Mouse (Mus musculus) brain, embryonic 14.5 days (tissue): ENCODE measurements around the gene Kalrn. TPM values are rescaled to one million over a fixed set of nuclear protein-coding genes. Genes with fewer than 3 reads are reported as not detected.

ENCODE experiments used
- DNase-seq: peaks from one replicate; pipeline ENCODE4 v3.0.0-alpha.2; 2011; ENCODE audit warnings: low read depth
- CTCF ChIP-seq: fragments of 200-500 bp; IDR thresholded peaks from 2 replicates; pipeline ENCODE4 v1.5.1; 2012; ENCODE audit warnings: inconsistent platforms, mild to moderate bottlenecking, moderate library complexity, borderline replicate concordance; ENCODE audit not compliant: insufficient read depth, insufficient read length; ENCODE audit errors: extremely low read depth
- POLR2A ChIP-seq: fragments of 200-500 bp; IDR thresholded peaks from 2 replicates; pipeline ENCODE4 v1.6.1; 2012; ENCODE audit warnings: mild to moderate bottlenecking, inconsistent platforms, borderline replicate concordance; ENCODE audit not compliant: poor library complexity, insufficient read depth, insufficient read length, severe bottlenecking; ENCODE audit errors: extremely low read depth
- polyA plus RNA-seq: library from polyadenylated mRNA; depleted of rRNA; stranded (reverse); fragments of >200 nt; gene quantifications from 2 replicates; pipeline ENCODE4 v1.2.3, GENCODE M21; 2012

The Kalrn gene
- polyA plus RNA-seq, 1 experiment: 52.2 TPM

DNA sequence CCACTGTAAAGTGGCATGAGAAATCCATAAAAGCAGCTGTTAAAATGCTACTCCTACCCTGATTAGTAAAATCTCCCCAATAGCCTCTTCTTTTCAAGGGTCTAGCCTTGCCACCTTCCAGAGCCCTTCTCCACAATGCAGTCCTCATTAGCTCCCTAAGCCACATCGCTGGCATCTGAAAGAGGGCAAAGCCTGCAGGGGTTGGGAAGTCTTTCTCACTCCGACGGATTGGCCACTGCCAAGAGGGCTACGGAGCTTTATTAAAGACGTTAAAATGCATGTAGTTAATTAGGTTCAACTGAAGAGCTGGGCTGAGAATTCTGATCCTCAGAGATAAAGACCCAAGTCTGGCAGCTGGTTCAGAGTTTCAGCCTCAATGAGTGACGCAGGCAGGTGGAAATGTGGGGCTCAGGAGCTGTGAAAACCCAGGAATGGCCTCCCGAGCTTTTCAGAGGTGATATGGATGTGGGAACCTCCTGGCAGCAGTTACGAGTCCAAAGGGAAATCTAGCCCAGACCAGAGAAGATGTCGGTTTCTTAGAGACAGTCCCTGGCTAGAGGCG is 569.7 kb downstream of the Kalrn start:
- DNase-seq: peak; percentile 92
- TF ChIP-seq POLR2A (no peak), CTCF (no peak)

GRCm38 (mm10) chr16:34000715-34001114 is 572.6 kb downstream of the Kalrn start:
- TF ChIP-seq CTCF (no peak), POLR2A (no peak)

GRCm38 (mm10) chr16:33999388-33999787 is 573.9 kb downstream of the Kalrn start:
- TF ChIP-seq POLR2A: no peak
- TF ChIP-seq CTCF: peak; percentile 64
- DNase-seq: peak; percentile 65

More at GRCm38 (mm10) chr16:34000715-34001114, 572.6 kb downstream of the Kalrn start:
- no peak for DNase-seq

- DNase-seq: no peak
- TF ChIP-seq CTCF (no peak), POLR2A (no peak)
Observed at GRCm38 (mm10) chr16:33998011-33998410, 575.3 kb downstream of the Kalrn start.

- TF ChIP-seq POLR2A: no peak
- TF ChIP-seq CTCF: peak; percentile 82; the same call in 1 of the 2 replicates
- DNase-seq: peak; percentile 73
Observed at GRCm38 (mm10) chr16:33996030-33996429, 577.3 kb downstream of the Kalrn start.

DNA sequence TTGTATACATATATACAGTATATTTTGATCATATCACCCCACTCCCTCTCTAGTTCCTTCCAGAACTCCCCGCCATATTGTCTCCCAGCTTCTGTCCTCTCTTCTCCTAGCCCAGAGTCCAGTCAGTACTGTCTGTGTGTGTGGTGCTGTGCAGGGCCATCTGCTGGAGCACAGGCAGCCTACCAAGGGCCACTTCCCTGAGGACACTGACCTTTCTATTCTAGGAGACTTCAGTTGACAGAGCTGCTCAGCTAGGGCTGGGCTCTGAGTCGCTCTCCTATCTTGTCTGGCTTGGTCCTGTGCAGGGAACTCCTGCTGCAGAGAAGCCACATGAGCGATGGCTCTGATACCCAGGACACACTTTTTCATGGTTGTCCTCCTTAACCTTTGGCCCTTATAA is 577.8 kb downstream of the Kalrn start:
- TF ChIP-seq POLR2A (no peak), CTCF (no peak)
- no peak for DNase-seq

DNA sequence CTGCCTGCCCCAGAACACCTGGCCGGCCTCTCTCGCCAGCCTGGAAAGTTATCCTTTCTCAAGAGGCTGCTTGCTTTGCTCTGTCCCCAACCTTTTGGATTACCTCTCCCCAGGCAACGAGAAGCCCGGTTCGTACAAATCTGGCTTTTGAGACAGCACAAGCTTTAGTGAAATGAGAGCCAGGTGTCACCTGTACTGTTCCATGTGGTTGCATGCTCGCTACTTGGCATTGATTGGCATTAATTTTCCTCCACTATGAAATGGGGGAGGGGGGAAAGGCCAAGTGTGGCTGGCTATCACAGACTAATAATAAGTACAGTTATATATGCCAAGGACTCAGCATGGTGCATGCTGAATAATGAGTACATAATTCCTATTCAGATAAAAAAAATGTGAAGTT is 579.0 kb downstream of the Kalrn start:
- no peak for DNase-seq
- TF ChIP-seq CTCF (no peak), POLR2A (no peak)

DNA sequence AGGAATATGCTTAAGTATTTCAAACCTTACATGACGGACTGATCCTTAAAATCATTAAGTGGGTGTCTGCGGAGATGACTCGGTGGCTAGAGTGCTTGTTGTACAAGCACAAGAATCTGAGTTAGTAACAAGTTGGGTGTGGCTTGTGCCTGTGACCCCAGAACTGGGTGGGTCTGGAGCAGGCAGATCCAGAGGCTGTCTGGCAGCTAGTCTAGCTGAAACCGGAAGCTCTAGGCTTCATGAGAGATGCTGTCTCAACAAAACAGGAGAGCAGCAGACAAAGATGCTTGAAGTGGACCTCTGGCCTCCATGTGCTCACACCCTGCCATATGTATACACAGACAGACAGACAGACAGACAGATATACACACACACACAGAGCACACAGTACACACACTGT is 582.6 kb downstream of the Kalrn start:
- TF ChIP-seq CTCF (no peak), POLR2A (no peak)
- DNase-seq: no peak

GRCm38 (mm10) chr16:33989106-33989505 is 584.2 kb downstream of the Kalrn start:
- TF ChIP-seq POLR2A (no peak), CTCF (no peak)
- DNase-seq: no peak

DNA sequence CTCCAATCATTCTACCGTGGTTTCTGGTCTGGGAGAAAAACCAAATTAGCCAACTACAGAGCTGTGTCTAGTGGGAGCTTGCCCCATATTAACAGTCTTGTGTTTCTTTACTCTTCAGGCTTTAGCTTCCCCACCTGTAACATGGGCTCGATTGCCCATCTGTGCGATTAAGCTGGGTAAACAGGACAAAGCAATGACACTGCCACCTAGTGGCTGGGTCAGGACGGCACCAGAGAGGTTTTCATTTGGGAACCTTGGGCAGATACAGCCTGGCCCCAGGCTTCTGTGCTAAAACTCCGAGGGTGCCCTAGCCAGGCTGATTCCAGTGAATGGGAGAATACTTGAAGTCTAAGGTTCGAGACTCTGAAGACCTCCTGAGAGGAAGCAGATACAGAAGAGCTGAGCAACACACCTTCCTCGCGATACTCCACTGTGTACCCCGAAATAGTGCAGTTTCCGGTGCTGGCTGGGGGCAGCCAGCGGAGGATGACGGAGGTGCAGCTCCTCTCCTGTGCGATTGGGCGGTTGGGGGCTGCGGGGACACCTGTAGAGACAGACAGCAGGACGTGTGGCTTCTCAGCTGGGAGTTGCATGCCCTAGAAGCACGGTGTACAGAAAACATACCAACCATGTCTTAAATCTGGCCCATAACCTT is 584.8 kb downstream of the Kalrn start:
- DNase-seq: peak; percentile 38

GRCm38 (mm10) chr16:33986993-33987392 is 586.3 kb downstream of the Kalrn start:
- TF ChIP-seq POLR2A: no peak
- no peak for TF ChIP-seq CTCF
- no peak for DNase-seq

More for the DNA sequence above, 584.8 kb downstream of the Kalrn start:
- TF ChIP-seq POLR2A: no peak
- peak; percentile 76; the same call in 1 of the 2 replicates for TF ChIP-seq CTCF

- DNase-seq: no peak
- TF ChIP-seq POLR2A: no peak
- no peak for TF ChIP-seq CTCF
Observed at GRCm38 (mm10) chr16:33985372-33985771, 588.0 kb downstream of the Kalrn start.
